Mouse (Mus musculus) liver, adult 10 weeks (tissue): ENCODE data around the gene Gm2075. TPM values are rescaled to one million over a fixed set of nuclear protein-coding genes. Genes with fewer than 3 reads are reported as not detected.

ENCODE experiments used
- polyA plus RNA-seq: library from polyadenylated mRNA; stranded (reverse); fragments of 350-450 nt; fragmentation: Illumina TruSeq; extraction: RNeasy Lipid Tissue Mini Kit (QIAGEN cat#74804); gene quantifications from one replicate; pipeline ENCODE4 v1.2.3, GENCODE M21; 2014; ENCODE audit warnings: low read depth, low replicate concordance

The Gm2075 gene
- not detected for polyA plus RNA-seq

GRCm38 (mm10) chr12:88011548-88011947, at the start of gene Gm2075:
Gm2075 (plus strand) TSS chr12:88011848.

GRCm38 (mm10) chr12:88018671-88019070, 7.0 kb downstream of the Gm2075 start, which contains the start of gene Gm6803:
Gm6803 (minus strand) TSS chr12:88018771.

GRCm38 (mm10) chr12:88026704-88027103, 15.1 kb downstream of the Gm2075 start, which contains the start of gene Gm2056:
Gm2056 (plus strand) TSS chr12:88027004.

Other genes with a start within 250 kb of the Gm2075 start
- gene Gm21319, start 236.1 kb upstream of the Gm2075 start, polyA plus RNA-seq: not detected
- not detected for gene Gm21936, start 216.3 kb upstream of the Gm2075 start, polyA plus RNA-seq
- not detected for gene BB287469, start 195.3 kb upstream of the Gm2075 start, polyA plus RNA-seq
- gene Gm2001, start 169.5 kb upstream of the Gm2075 start, polyA plus RNA-seq: not detected
- gene Gm2016, start 137.8 kb upstream of the Gm2075 start, polyA plus RNA-seq: not detected
- gene Gm2022, start 116.5 kb upstream of the Gm2075 start, polyA plus RNA-seq: not detected
- not detected for gene Gm2035, start 92.0 kb upstream of the Gm2075 start, polyA plus RNA-seq
- not detected for gene Gm2042, start 57.8 kb upstream of the Gm2075 start, polyA plus RNA-seq
- not detected for gene Gm6803, start 6.9 kb downstream of the Gm2075 start, polyA plus RNA-seq
- not detected for gene Gm2056, start 15.2 kb downstream of the Gm2075 start, polyA plus RNA-seq
- gene Gm16368, start 71.8 kb downstream of the Gm2075 start, polyA plus RNA-seq: not detected
- not detected for gene Gm10436, start 170.3 kb downstream of the Gm2075 start, polyA plus RNA-seq
- gene Gm8332, start 238.3 kb downstream of the Gm2075 start, polyA plus RNA-seq: not detected